Mouse (Mus musculus): ENCODE data around the gene Mroh8.
"Not testable (repeated sequence)": the region's sequence is repeated elsewhere in the genome, so short reads cannot be mapped to it uniquely, and the experiment has no call there.

The Mroh8 gene

DNA sequence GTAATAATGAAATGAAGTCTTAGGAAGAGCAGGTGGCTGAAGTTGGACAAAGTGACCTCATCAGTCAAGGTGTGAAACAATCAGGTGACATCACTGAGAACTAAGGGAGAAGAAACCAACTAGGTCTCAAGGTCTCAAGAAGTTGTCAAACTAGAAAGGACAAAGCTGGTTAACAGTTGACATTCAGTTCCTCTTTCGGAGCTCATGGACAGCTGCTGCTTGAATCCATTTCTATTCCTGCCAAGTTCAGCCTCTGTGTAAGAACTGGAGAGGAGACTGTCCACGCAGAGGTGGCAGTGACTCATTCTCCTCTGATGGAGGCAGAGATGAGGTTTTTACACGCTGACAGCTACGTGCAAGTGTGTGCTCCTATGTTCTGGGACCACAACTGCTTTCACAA is 92.1 kb downstream of the Mroh8 start:
- no peak for DNase-seq

DNA sequence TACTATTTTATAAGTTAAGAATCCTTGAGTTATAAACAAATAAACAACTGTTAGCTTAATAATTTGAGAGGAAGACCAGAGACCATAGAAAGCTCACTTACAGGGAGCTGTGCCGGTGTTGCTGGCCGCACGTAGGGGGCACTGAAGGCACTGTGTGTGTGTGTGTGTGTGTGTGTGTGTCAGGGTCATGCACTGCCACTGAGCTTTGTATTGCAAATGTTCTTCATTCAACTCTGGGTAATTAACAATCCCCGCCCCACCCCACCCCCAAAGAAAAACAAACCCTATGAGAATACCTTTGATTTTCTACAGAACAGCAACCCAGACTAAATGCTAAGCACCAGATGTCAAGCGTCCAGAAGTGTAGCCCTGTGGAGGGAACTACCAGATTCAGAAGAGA is 92.8 kb downstream of the Mroh8 start:
- no peak for DNase-seq

DNA sequence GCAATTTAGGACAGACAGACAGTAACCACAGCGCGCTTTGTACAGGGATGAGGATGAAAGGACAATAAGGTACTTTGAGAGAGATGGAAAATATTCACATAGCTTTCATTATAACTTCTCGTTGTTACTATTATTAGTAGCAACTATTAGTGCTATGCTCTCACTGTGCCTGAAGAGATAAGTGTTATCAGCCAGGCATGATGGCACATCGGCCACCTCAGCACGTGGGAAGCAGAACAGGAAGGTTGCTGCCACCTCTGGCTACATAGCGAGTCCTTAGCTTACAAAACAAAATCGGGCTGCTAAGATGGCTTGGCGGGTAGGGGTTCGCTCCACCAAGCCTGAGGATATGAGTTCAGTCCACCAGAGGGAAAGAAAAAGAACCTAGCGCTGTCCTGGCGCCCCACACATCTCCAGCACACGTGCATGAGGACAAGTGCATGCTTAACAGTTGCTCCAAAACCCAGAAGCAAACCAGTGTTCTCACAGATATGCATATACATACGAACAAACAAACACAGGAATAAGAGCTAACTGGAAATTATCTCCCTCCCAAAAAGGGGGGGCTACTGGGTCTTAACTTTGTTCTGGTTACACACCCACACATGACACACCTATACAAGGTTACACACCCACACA is 94.2 kb downstream of the Mroh8 start:
- no peak for DNase-seq

DNA sequence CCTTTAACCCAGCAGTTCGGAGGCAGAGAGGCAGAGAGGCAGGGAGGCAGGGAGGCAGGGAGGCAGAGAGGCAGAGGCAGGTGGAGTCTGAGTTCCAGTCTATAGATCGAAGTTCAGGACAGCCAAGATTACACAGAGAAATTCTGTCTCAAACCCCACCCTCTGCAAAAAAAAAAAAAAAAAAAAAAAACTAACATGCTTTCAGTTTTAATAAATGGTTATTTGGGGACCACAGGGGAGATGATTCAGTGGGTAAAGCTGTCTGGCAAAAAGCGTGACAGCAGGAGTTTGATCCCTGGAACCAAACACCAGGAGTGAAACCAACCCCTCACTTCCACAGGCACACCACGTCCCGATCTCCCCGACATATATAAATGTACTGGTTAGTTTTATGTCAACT is 101.2 kb downstream of the Mroh8 start:
- DNase-seq = no peak

DNA sequence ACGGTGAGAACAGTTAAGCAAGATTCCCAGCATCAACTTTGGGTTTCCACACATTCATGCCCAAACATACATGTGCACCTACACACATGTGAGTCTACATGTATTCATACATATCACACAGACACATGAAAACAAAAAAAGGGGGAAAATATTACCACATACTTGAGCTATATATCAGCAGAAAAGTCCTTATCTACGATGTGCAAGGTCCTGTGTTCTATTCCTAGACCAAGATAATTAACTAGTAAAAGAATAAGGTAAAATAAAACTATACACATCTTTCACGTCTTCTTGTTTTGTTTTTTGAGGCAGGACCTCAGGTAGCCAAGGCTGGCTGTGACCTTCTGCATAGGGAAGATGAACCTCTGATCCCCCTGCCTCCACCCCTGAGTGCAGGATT is 103.1 kb downstream of the Mroh8 start:
- no peak for DNase-seq

DNA sequence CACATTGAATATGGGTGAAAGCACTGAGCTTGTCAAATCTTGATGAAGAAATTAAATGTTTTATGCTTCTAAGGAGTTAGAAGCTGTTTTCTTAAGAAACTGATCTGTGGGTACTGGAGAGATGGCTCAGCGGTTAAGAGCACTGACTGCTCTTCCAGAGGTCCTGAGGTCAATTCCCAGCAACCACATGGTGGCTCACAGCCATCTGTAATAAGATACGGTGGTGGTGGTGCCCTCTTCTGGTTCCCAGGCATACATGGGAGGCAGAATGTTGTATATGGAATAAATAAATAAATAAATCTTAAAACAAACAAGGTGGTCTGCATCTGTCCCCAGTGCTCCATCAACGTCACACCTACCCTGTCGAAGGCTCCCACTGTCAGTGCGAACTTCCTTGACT is 104.9 kb downstream of the Mroh8 start:
- no peak for DNase-seq

DNA sequence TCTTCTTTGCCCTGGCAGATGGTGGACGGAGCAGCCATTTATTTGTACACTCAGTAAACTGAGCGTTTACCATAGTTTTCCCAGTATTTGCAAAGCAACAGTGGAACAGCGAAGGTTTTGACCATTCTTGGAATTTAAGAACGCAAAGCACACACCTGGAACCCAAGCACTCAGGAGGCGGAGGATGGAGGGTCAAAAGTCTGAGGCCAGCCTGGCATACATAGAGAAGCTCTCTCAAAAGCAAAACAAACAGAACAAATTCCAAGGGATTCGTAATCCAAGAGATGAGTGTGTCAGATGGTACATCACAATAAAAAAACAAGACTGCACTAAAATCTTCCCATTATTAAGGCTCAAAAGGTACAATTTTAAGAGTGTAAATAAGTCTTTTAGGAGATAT is 105.8 kb downstream of the Mroh8 start:
- DNase-seq = no peak

DNA sequence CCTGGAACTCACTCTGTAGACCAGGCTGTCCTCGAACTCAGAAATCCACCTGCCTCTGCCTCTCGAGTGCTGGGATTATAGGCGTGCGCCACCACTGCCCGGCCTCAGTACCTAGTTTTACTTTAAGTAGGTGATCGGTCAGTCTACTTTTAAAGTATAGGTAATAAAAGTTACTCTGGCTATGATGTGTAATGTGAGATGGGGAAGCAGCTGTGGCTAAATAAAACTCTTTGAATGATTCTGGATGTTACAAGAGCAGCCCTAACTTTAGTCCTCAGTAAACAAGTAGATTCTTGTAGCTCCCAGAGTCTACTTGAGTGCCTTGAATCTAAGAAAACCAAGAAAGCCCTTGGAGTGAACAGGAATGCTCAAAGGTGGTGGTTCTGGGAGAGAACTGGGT is 106.4 kb downstream of the Mroh8 start:
- no peak for DNase-seq

DNA sequence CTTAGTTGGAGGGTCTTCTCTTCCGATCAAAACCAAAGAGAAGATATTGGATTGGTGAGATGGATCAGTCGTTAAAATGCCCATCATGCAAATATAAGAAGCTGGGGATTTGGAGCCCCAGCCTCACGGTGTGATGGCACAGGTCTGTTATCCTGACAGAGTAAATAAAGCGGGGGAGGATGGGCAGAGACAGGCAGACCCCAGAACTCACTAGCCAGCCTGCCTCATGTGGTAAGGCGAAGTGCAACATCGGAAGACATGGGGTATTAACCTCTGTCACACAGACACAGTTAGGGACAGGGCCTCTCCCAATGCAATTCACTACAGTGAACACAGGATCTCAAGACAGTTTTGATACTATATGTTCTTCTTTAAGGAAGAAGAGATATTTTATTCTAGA is 108.7 kb downstream of the Mroh8 start:
- DNase-seq = no peak

DNA sequence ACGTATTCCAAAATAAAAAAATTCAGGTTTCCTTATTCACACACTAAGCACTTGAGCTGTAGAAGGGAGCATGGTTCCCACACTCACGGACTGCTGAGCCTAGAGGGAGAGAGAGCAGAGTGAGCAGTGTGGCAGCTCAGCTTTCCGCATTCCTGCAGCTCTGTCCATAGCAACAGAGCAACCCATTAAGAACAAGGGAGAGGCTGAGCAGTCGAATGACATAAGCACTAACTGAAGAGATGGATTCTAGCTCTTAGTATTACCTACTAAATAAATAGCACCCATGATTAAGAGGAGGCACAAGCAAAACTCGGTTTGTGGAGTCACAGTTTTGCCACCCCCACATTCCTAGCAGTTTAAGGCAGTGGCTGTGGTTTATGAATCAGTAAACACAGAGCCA is 109.2 kb downstream of the Mroh8 start:
- DNase-seq = no peak

DNA sequence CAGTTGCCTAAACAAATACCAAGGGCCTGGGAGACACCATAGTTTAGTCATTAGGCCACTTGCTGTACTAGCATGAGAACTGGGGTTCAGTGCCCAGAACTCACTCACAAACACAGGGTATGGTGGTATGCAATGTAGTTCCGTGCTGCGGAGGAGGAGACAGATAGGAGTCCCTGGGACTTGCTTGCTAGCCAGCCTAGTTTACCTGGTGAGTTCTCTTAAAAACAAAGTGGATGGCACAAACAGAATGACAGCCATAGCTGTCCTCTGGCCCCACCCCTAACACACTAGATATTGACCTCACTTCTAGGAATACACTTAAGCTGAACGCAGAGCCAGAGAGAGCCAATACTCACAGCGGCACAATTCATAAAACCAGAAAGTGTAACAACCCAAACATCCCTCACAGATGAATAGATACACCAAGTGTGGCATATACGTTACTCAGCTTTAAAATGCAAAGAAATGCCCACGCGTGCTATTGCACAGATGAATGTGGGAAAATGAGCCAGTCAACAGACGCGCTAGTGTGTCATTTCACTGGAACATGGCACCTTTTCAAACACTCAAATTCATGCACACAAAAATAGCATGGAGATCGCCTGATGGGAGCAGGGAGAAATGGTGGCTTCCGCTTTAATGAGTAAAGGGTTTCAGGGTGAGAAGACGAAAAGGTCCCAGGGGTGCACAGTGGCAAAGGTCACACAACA is 112.8 kb downstream of the Mroh8 start:
- no peak for DNase-seq

DNA sequence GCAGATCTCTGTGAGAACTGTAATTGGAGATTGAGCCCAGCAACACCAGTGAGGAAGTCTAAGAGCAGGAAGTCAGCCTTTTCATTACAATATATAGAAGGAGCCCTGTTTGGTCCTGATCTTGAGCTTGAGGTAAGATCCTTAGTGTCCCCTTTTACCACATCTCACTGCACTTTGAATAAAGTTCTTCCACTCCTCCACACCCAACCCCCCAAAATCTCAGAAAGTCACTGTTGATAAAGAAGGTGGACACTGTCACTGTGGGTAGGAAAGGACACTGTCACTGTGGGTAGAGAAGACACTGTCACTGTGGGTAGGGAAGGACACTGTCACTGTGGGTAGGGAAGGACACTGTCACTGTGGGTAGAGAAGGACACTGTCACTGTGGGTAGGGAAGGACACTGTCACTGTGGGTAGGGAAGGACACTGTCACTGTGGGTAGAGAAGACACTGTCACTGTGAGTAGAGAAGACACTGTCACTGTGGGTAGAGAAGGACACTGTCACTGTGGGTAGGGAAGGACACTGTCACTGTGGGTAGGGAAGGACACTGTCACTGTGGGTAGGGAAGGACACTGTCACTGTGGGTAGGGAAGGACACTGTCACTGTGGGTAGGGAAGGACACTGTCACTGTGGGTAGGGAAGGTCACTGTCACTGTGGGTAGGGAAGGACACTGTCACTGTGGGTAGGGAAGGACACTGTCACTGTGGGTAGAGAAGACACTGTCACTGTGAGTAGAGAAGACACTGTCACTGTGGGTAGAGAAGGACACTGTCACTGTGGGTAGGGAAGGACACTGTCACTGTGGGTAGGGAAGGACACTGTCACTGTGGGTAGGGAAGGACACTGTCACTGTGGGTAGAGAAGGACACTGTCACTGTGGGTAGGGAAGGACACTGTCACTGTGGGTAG is 113.8 kb downstream of the Mroh8 start:
- not testable (repeated sequence) for DNase-seq

DNA sequence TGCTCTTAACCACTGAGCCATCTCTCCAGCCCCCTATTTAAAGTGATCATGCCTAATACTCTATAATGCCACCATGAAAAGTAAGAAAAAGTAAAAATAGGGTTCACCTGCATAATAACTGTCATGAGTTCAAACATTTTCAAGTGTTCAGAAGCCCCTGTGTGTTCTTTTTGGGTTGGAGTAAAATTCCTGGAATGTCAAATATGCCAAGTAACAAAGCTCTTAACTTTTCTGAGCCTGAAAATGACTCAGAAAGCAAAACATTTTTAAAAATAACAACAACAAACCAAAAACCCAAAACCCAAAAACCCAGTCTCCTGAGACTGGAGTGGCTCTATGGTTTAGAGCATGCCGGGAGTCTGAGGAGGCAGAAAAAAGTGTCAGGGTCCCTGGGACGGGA is 115.2 kb downstream of the Mroh8 start:
- DNase-seq = no peak

All from kidney, adult 18-20 months (tissue).